Mouse (Mus musculus): ENCODE data around the gene Epha4.

- TF ChIP-seq CTCF (IDR thresholded peaks at IDR 0.05) (no peak), EP300 (IDR thresholded peaks at IDR 0.05) (no peak)
Measured at GRCm38 (mm10) chr1:77511372-77512058, 3.4 kb downstream of the Epha4 start.
